Mouse (Mus musculus) gonadal fat pad, adult 2 months (tissue): ENCODE results near the gene Slc40a1. TPM values are rescaled to one million over a fixed set of nuclear protein-coding genes. Genes with fewer than 3 reads are reported as not detected.

Source experiments
- DNase-seq: peaks from one replicate; pipeline ENCODE4 v3.0.0-alpha.2; 2012; ENCODE audit warnings: low read depth
- polyA plus RNA-seq: library from polyadenylated mRNA; depleted of rRNA; stranded (reverse); fragments of >200 nt; gene quantifications from 2 replicates; pipeline ENCODE4 v1.2.3, GENCODE M21; 2012; rRNA removed

Gene Slc40a1
- polyA plus RNA-seq, result 4.9 and 5.3 TPM in 2 replicates

DNA sequence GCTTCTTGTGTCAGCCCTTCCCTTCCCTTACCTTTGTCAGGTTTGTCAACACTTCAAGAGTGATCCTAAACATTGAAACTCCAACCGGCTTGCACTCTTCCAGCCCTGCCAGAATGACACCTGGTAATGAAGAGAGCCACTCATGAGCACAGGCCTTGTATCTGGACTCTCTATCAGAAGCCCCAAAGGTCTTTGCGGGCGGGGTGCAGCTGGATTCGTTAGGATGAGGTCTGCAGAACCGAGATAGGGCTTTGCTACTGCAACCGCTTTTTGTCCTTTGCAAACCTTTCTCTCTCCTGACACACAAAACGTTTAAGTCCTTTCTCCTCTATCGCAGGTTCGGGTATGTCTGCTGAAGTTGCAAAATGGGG, at the start of gene Slc40a1:
TSS of gene Slc40a1 (minus strand) at position 131 of the 371 bp plus-strand sequence.
- DNase-seq, result no peak

DNA sequence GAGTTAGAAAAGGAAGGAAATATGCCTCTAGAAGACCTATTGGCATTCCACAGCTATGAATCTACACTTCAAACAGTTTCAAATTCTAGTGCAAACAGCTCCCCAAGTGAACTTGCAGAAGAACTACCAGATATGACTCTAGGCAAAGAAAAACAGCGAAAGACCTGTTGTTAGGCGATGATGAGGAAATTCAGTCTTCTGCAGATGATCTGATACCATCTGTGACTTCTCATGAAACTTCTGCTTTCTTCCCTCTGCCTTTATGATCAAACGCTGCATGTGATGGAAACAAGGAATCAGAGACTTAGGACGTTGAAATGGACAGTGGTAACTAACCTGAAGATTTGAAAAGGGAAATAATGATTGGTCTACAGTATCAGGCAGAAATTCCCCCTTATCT, 45.0 kb upstream of the Slc40a1 start:
- no peak for DNase-seq

DNA sequence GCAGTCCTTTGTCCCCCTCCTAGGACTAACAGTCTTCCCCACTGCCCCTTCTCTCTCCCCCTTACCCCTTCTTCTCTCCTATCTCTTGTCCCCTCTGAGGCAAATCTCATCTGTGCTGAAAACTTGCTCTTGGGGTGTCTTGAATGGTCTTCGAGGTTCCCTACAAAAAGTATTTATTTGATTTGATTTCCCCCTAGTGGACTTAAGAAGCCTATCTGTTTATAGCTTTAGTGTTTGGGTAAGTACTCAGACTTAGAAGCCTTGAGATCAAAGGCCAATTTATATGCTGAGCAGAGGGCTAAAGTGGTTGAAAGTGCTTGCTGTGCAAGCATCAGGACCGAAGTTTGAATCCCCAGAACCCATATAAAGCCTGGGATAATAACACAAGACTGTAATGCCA, 22.7 kb upstream of the Slc40a1 start:
- DNase-seq, result no peak

DNA sequence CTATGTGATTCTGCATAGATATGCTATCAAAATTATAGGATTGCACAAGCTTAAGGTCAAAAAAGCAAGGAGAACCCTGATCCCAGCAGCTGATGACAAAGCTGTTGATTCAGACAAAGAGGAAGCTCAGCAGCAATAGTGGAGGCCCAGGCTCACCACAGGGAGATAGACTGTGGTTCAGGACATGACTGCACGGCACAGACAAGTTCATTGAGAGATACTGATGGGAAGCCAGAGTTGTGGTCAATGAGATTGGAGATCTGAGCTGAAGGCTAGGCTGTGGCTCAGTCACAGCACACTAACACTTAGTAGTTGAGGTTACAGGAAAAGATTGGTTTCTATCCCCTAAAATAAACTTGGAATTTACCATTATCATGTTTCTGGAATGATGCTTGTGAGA, 21.5 kb upstream of the Slc40a1 start:
- no peak for DNase-seq

DNA sequence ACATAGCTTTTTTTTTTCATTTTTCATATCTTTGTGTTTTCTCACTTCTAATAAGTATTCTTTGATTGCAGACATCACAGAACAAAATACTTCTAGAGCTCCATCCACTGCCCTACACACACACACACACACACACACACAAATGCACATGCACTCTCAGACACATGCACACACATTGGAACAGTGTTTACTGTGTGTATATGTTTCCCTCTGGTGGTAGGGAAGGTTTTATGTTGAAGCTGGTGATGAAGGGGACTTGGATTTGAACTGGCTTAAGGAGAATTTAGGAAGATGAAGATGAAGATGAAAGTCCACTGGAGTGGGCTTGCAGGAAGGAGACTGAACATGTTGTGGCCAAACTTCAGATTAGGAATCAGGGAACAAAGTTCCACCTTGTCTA, 4.8 kb upstream of the Slc40a1 start:
- DNase-seq, result no peak

DNA sequence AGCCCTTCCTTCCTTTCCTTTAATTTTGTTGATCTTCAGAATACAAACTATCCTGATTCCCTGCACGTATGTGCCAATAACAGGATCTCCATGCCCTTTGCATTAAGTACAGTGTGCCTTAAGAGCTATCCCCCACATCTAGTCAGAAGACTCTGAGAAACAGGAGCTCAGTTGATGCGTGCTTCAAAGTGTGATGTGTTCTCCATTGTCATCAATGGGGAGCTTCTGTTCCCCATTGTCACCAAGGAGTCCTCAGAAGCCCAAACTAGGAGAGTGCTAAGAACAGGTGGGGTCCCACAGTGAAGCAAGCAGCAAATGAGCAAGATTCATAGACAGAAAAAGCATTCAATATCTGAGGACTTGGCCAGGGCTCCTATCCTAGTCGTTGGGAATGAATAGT, 588 bp upstream of the Slc40a1 start:
- DNase-seq, result no peak

DNA sequence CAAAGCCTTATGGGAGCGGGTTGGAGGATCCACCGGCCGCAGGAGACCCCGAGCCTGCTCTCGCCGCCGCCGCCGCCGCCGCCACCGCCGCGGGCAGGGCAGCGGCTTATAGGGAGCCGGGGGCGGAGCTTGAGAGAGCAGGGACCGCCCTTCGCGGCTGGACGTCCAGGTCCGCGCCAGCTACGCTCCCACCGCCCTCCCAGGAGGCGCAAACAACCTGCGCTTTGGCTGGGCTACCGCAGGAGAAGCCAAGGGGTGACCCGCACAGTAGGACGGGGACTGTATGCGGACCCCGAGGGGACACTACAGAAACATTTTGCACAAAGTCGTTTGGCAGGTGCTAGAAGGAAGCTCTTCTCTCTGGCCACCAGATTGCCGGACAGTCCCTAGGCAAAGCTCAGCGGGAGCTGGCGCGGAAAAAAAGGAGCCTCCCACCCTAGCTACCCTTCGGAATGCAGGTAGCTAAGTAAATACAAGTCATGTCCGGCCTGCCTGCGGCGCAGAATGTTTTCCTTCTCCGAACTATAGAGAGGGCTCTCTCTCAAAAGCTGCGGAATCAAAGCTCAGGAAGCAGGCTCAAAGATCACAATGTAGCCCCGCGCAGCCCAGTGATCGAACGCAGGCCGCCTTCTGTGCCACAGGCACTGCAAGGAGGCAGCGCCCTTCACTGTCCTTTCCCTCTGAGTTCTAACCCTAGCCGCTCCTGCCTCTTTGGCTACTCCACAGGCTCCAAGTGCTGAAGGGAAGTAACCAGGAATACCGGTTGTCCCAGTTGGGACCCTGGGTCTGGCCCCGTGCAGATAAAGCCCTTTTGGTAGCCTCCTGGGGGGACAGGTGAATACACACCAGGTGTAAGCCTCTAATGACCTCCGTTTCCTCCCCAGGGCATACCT, 577 bp downstream of the Slc40a1 start:
- DNase-seq, result no peak

DNA sequence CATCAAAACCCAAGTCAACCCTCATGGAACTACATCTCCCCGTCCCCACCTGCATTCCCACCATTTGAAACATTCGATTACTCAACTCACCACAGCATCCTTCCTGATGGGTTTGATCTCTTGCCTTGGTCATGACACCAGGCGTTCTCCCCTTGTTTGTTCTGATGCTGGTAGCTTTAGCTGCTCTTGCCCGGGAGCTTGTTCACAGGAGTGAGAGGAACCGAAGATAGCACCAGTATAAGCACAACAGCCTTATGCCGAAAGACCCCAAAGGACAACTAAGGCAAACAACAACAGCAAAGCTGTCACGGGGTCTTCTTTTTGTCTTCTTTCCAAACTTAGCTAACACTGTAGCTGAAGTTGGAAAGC, 1.2 kb downstream of the Slc40a1 start:
- no peak for DNase-seq

DNA sequence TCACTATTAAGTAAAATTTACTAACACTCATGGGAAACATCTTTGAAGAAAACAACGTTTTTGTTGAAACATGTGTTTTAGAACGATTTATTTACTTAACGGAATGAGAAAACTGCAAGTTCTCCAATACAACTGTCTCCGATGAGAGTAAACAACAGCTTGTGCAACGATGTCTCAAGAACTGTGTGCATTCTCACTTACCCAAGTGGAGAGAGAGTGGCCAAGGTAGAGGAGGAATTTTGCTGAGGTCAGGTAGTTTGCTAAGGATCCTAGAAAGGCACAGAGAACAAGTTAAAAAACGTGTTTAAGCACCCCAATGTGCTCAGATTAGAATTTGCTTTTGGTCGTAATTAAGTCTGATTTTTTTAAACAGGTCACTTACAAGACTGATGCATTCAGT, 1.8 kb downstream of the Slc40a1 start:
- no peak for DNase-seq

DNA sequence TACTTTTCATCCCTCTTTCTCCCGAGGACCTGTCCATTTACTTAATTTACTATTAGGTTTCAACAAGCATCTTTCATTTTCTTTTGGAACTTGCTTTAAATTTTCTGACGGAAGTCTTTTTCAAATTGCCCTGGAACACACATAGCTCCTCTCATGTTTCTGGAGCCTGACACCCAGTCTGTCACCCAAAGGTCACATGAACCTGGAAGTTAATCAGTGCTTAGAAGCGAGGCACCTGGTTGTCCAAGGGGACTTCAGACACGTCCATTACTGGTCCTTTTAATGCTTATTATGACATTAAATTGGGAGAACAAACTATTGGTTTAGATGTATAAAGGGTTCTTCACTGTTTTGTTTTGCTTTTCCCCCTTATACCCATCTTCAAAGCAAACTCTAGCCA, 3.0 kb downstream of the Slc40a1 start:
- DNase-seq, result no peak

DNA sequence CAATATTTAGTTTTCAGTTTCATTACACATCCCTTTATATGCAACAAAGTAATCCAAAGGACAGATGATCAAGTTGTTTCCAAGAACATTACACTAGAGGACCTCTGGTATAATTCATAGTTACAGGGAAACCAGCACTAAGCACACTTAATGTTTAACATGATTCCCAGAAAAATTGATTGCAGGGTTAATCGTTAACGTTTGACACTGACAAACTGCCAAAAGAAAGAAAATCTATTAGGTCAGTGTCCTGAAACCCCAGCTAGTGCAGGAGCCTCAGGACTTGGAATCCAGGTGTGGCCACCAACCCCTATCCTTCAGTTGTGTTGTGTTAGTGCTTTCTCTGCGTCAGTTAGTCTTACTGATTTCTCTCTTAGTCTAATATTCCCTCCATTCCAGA, 5.6 kb downstream of the Slc40a1 start:
- DNase-seq, result no peak

DNA sequence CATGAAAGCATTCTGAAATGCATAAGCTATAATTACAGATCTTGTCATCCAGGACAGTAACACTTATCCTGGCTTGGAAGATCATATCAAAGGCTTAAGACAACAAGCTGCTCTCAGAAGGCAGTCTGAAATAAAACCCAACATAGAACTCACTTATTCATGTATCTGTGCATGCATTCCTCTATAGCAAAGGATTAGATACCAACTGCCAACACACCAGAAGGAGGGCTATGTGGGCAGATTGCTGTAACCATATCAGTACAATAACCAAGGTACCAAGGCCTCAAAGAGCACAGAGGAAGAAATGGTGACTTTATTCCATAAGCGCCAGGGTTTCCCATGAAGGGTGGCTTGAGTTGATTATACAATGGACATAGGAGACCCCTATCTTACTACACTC, 6.6 kb downstream of the Slc40a1 start:
- no peak for DNase-seq

DNA sequence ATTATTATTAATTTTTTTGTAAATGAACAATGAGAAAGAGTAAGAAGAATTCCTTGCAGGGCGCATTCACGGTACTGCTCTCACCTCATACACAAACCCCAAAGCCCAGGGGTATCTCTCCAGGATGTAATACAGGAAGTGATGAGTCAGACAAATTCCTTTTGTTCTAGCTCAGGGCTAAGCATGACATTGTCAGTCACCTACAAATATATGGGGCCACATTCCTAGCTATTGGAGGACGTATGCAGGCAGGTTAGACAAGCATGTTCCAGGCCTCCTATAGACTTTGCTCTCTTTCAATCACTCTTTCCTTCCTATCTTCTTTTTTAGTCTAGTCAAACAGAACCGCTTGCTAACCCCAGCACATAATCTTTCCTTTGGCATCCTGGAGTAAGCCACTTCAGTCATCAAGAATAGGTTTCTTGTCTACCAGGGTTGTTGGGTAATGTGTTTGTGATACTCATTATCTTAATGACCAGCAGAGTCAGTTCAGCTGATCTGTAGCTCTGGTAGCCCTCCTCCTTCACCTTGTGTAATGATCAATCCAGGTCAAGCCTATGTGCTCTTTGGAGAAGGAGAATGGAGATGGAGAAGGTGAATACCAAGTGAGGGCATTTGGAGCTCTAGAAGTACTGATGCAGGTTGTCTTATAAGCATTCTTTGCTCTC, 9.1 kb downstream of the Slc40a1 start:
- no peak for DNase-seq

DNA sequence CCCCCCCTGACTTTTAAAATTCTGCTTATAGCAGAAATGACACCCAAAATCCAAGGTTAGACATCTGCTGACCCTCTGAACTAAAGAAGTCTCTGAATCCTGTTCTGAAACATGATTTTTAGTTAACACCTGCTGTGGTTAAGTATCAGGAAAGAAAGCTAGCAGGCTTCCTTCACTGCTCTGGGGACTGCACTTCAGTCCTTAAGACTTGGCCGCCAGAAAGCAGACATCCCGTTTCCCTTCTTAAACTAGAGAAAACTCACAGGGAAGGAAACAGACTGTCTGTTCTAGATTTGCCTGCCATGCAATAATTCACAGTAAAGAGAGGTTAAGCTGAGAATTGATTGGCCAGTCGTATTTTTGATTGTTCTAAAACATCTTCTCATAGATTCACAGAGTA, 10.1 kb downstream of the Slc40a1 start:
- no peak for DNase-seq

DNA sequence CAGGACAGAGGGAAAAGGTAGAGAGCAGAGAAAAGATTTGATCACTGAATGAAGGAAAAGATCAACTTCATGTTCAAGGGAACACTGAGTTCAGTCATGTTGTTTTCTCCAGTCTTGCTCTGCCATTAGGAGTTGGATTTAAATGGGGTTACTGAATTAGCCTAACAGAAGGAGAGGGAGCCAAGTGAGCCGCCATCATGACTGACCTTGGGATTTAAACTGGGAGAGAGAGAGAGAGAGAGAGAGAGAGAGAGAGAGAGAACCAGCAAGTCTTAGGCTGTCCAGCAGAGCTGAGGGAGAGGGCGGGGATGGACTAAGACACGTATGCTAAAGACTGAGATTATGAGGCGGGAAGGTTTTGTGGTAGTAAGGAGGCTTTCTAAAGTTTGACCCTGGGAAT, 12.1 kb downstream of the Slc40a1 start:
- DNase-seq, result no peak

DNA sequence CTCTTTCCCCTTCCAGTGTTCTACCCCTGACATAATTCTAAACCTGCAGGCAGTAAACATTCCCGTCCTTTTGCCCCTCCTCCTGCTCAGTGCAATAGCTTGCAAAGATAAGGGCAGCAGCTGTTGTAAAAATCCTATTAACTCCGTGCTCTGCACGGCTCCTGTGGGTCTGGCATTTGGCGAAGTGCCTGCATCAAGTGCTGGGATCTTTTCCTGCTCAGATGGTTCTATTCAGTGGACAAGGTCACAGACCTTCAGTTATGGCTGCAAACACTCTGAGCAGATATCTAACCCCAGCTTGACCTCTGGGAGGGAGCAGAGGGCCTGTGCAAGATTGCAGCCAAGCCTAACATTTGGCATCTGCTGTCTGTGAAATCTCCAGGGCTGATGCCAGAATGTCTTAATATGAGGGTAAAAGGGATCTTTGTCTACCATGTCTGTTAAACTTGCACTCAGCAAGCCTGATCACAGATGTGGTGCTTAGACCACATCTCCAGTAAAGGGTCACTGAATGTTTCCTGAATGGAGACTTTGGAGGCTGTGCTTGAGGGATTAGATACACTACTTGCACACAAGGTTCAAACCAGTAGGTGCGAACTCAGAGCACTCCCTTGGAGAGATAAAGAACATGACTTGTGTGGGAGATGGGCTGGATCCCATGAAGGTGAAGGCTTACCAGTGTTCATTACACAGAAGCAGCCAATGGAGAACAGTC, 21.1 kb downstream of the Slc40a1 start:
- DNase-seq, result no peak

DNA sequence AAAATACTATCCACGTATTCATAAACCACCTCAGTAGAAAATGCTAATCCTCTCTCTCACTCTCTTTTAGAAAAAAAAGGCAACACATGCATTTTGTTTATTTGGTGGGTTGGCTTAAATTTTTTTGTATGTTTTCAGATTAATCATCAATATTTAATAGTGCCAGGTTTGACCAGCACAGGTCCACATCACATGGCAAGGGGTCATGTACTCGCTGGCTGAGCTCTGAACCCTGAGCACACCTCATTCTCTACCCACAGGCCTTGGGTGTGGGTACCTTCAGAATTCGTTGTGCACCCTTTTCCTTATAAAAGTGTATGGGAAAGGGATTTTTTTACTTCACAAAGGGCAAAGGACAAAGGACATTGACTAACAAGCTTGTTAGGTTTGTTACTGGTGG, 22.2 kb downstream of the Slc40a1 start:
- DNase-seq, result no peak

DNA sequence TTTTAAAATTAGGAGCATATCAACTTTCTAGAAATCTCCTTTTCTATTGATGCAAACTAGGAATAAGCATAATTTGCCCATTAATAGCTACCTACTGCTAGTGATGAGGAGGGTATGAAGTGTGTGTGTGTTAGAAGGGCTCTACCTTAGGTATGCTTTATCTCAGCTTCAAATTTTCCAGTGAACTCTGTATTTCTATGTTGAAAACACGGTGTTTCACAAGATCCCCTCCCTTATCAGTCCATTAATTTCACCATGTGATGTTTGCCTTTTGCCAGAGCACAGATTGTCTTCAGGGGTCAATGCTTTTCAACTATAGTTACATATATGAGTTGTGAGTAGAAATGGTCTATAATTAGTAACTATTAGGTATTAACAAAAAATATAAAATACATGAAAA, 28.3 kb downstream of the Slc40a1 start:
- no peak for DNase-seq

DNA sequence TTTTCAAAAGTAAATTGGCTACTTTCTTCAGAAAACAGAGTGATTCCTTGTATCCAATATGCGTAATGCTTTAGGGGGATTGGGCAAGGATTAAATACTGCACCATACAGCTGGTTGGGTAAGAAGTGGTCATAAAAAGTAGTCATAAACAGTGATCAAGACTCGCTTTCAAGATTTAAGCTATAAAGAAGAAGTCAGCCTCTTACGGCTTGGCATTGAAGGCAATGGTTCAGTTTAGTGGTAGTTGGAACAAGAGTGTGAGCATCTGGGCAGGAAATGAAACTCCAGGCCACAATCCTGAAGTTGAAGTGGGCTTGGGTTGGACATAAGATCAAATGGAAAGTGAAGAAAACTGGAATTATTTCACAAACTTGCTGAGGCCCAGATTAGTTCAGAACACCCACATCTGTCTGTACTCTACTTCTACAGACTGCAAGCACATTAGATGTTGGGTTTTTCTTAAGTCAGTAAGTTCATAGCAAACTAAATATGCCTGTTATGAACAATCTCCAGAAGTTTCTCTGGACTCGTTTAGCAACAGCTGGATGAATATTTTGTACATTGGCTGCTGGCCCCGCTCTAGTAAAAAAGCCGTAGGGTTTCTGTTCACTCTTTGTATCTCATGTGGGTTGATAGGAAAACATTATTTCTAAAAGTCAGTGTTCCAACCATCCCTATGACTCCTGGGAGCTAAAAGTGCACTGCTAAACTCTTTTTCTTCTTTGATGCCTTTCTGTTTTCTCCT, 32.0 kb downstream of the Slc40a1 start:
- no peak for DNase-seq

DNA sequence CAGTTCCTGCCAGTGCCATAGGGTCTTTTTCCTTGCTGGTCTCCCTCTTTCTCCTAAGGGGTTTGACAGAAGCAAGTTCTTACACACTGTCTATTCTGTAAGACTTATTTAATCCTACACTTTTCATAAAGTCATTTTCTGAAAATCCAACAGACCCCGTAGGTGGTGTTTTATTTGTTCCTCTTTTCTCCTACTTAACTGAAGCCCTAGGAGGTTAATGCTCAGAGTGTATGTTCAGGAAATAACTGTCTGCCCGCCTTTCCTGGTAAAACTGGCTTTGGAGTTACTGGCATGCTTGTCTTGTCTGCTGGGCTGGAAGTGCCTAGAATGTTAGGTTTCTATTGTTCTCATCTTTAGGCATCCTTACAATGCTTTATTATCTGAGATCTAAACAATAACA, 34.3 kb downstream of the Slc40a1 start:
- no peak for DNase-seq

DNA sequence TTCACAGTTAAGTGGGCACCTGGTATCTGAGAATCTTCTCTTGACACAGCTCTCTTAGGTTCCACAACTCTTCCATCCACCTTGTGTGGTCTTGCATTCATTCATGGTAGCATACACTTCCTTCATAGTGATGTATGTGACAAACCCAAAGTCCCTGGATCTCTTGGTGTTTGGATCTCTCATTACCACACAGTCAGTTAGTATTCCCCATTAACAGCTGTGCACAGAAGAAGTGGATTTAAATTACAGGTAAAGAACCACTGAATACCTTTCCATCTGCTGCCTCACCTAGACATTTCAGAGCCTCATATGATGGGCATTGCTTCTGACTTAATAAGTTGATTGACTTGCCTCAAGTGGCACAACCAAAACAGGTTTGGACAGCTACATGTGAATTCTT, 36.1 kb downstream of the Slc40a1 start, which contains the start of gene Gm5269:
TSS of gene Gm5269 (minus strand) at position 101 of the 400 bp plus-strand sequence.
- no peak for DNase-seq

DNA sequence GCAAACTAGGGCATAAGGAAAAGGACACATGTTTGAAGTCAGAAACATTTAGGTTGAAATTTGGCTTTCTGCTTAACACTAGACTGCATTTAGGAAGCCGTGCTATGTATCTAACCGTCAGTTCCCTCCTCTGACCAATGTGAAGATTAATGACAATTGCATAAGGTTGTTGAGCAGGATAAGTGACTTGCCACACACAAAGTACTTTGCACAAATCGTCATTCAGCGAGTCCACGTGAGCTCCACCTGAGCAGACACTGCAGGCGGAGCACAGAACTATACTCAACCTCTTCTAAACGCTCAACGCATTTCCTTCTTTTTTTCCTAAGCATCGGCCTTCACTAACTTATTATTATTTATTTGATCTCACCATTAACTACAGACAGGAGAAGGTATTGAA, 39.5 kb downstream of the Slc40a1 start:
- peak; percentile 52 for DNase-seq
